Mouse (Mus musculus) right cerebral cortex, postnatal 36 days (tissue): ENCODE measurements around the gene Slc1a4.
A peak's percentile ranks its signal among the peaks of the same experiment; 100 is the strongest.

Experiments
- DNase-seq, 2 experiments: peaks; one replicate each; pipeline ENCODE4 v3.0.0; 2022; ENCODE audit warnings: low spot score in 2 of 2, mixed read lengths in 1 of 2

Gene Slc1a4

GRCm38 (mm10) chr11:20325073-20325694, 7.3 kb downstream of the Slc1a4 start:
- DNase-seq = no peak

GRCm38 (mm10) chr11:20324006-20324405, 8.5 kb downstream of the Slc1a4 start:
- DNase-seq = no peak

GRCm38 (mm10) chr11:20322366-20322765, 10.1 kb downstream of the Slc1a4 start:
- no peak for DNase-seq

- no peak for DNase-seq
Observed at GRCm38 (mm10) chr11:20320661-20321060, 11.9 kb downstream of the Slc1a4 start.

- no peak for DNase-seq
Observed at GRCm38 (mm10) chr11:20318659-20319454, 13.7 kb downstream of the Slc1a4 start.

- no peak for DNase-seq
Observed at GRCm38 (mm10) chr11:20313576-20313975, 18.9 kb downstream of the Slc1a4 start.

- DNase-seq = no peak
Observed at GRCm38 (mm10) chr11:20309044-20309443, 23.5 kb downstream of the Slc1a4 start.

- DNase-seq = peak; percentile 43 to 68
Observed at GRCm38 (mm10) chr11:20307409-20307808, 25.1 kb downstream of the Slc1a4 start.

- DNase-seq = no peak
Observed at GRCm38 (mm10) chr11:20305641-20306040, 26.9 kb downstream of the Slc1a4 start.

GRCm38 (mm10) chr11:20304341-20304740, 28.2 kb downstream of the Slc1a4 start:
- DNase-seq = no peak

GRCm38 (mm10) chr11:20301332-20301731, 31.2 kb downstream of the Slc1a4 start:
- DNase-seq = no peak

- no peak for DNase-seq
Observed at GRCm38 (mm10) chr11:20300850-20301249, 31.7 kb downstream of the Slc1a4 start.

GRCm38 (mm10) chr11:20299900-20300299, 32.6 kb downstream of the Slc1a4 start:
- DNase-seq = peak in 1 of 2 experiments; percentile 30

- DNase-seq = no peak
Observed at GRCm38 (mm10) chr11:20284463-20284862, 48.0 kb downstream of the Slc1a4 start.

- DNase-seq = no peak
Observed at GRCm38 (mm10) chr11:20282601-20283219, 49.8 kb downstream of the Slc1a4 start.

GRCm38 (mm10) chr11:20280982-20281381, 51.5 kb downstream of the Slc1a4 start:
- DNase-seq = no peak

- no peak for DNase-seq
Observed at GRCm38 (mm10) chr11:20278702-20279101, 53.8 kb downstream of the Slc1a4 start.

- DNase-seq = no peak
Observed at GRCm38 (mm10) chr11:20277106-20277505, 55.4 kb downstream of the Slc1a4 start.

- DNase-seq = no peak
Observed at GRCm38 (mm10) chr11:20275974-20276373, 56.5 kb downstream of the Slc1a4 start.

GRCm38 (mm10) chr11:20269885-20270284, 62.6 kb downstream of the Slc1a4 start:
- DNase-seq = no peak

GRCm38 (mm10) chr11:20262628-20263380, 69.7 kb downstream of the Slc1a4 start:
- no peak for DNase-seq

- DNase-seq = no peak
Observed at GRCm38 (mm10) chr11:20254791-20255190, 77.7 kb downstream of the Slc1a4 start.
